Mouse (Mus musculus): ENCODE measurements around the gene Il22ra1.

DNA sequence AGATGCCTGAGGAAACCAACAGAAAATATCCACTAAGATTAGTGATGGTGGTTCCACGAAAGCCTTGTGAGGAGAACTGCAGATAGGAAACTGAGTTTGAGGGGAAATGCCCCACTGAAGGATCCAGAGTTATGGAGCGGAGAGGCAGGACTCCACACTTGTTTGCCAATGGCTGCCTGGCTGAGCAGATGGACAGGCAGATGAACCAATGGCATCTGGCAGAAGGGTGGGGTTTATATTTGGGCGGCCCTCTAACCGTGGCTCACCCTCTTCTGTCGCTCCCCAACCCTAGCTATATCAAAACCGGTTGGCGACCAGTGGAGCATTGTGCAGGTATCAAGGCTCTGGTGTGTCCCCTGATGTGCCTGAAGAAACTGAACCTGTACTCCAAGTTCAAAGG is 29.5 kb upstream of the Il22ra1 start:
- no peak for TF ChIP-seq MYOD1 (IDR thresholded peaks at IDR 0.05; ENCODE audit: control insufficient read depth, insufficient read length, low read depth)
- TF ChIP-seq MAX (IDR thresholded peaks at IDR 0.05), result no peak

All from C2C12 (cell line).